Mouse (Mus musculus) E14TG2a.4 (cell line): ENCODE results near the gene Atp6v1c2.

Experiments
- CTCF ChIP-seq: conservative IDR thresholded peaks from 2 replicates; pipeline ENCODE4 v1.5.1; 2014; ENCODE audit warnings: low read length
- NANOG ChIP-seq: IDR thresholded peaks from 2 replicates; pipeline ENCODE4 v1.6.1; 2014; ENCODE audit warnings: borderline replicate concordance, low read length, mixed read lengths
- POU5F1 ChIP-seq: IDR thresholded peaks from 2 replicates; pipeline ENCODE4 v1.6.1; 2014; ENCODE audit warnings: low read length, borderline replicate concordance

DNA sequence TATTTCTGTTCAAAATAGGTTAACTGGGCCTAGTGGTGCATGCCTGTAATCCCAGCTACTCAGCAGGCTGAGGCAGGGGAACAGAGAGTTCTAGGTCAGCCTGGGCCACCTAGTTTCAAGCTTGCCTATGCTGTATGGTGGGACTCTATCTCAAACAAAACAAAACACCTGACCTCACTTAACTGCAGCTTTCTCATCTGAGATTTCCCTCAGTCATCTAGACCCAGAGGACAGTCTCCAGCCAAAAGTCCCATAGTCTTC, 89.8 kb downstream of the Atp6v1c2 start:
- no peak for TF ChIP-seq CTCF
- TF ChIP-seq POU5F1, result no peak
- no peak for TF ChIP-seq NANOG
